Mouse (Mus musculus) cortical plate, adult 2 months (tissue): ENCODE measurements at regions not wholly inside any gene's neighbourhood (a gene's known extent, or its start where the extent isn't known, plus 50 kb on each side); places are given as distances from the start of the nearest gene placed in this dataset.

Experiments used
- H3K27ac ChIP-seq: fragments of 200-500 bp; 2 replicates; pipeline ENCODE4 v1.5.1; 2012; ENCODE audit warnings: low read length, control low read depth, inconsistent platforms; ENCODE audit not compliant: insufficient read depth
- H3K4me1 ChIP-seq: fragments of 200-500 bp; 2 replicates; pipeline ENCODE4 v1.6.1; 2011; ENCODE audit warnings: low read length; ENCODE audit not compliant: control insufficient read depth, insufficient read depth
- H3K4me3 ChIP-seq: fragments of 200-500 bp; 2 replicates; pipeline ENCODE4 v1.5.1; 2011; ENCODE audit warnings: mild to moderate bottlenecking, low read length, control low read depth; ENCODE audit not compliant: insufficient read depth
- CTCF ChIP-seq: fragments of 200-500 bp; IDR thresholded peaks from 2 replicates; pipeline ENCODE4 v1.5.1; 2011; ENCODE audit warnings: mild to moderate bottlenecking, control low read depth, low read length; ENCODE audit not compliant: insufficient read depth; ENCODE audit errors: extremely low read depth
- POLR2A ChIP-seq: fragments of 200-500 bp; IDR thresholded peaks from 2 replicates; pipeline ENCODE4 v1.6.1; 2011; ENCODE audit warnings: mild to moderate bottlenecking, low read length, control low read depth; ENCODE audit not compliant: insufficient read depth; ENCODE audit errors: extremely low read depth

GRCm38 (mm10) chr13:112178031-112178430 is 110.2 kb upstream of the Ankrd55 start:
- no peak overlapping the region for H3K27ac ChIP-seq
- TF ChIP-seq CTCF (no peak), POLR2A (no peak)
- no peak overlapping the region for H3K4me3 ChIP-seq
- no peaks in the 10 kb centered on the region for H3K4me1 ChIP-seq

- Histone ChIP-seq H3K4me1 (no peaks in the 10 kb centered on the region), H3K4me3 (no peak overlapping the region), H3K27ac (no peak overlapping the region)
- no peak for TF ChIP-seq POLR2A
- no peak for TF ChIP-seq CTCF
Measured at GRCm38 (mm10) chr13:112183996-112184395, 104.3 kb upstream of the Ankrd55 start.

GRCm38 (mm10) chr13:112185116-112185515 is 103.1 kb upstream of the Ankrd55 start:
- TF ChIP-seq POLR2A (no peak), CTCF (no peak)
- H3K27ac ChIP-seq = no peak overlapping the region
- H3K4me1 ChIP-seq = no peaks in the 10 kb centered on the region
- no peak overlapping the region for H3K4me3 ChIP-seq

GRCm38 (mm10) chr13:112187226-112187625 is 101.0 kb upstream of the Ankrd55 start:
- H3K4me3 ChIP-seq = no peak overlapping the region
- no peak overlapping the region for H3K27ac ChIP-seq
- H3K4me1 ChIP-seq = no peaks in the 10 kb centered on the region
- TF ChIP-seq POLR2A (no peak), CTCF (no peak)

- TF ChIP-seq POLR2A (no peak), CTCF (no peak)
- Histone ChIP-seq H3K27ac (no peak overlapping the region), H3K4me3 (no peak overlapping the region), H3K4me1 (no peaks in the 10 kb centered on the region)
Measured at GRCm38 (mm10) chr13:112188313-112188712, 99.9 kb upstream of the Ankrd55 start.

GRCm38 (mm10) chr13:112188741-112189476 is 99.3 kb upstream of the Ankrd55 start:
- Histone ChIP-seq H3K27ac (no peak overlapping the region), H3K4me1 (no peaks in the 10 kb centered on the region), H3K4me3 (no peak overlapping the region)
- TF ChIP-seq CTCF = no peak

GRCm38 (mm10) chr13:112189605-112190004 is 98.6 kb upstream of the Ankrd55 start:
- Histone ChIP-seq H3K27ac (no peak overlapping the region), H3K4me3 (no peak overlapping the region), H3K4me1 (no peaks in the 10 kb centered on the region)
- TF ChIP-seq CTCF = no peak
- no peak for TF ChIP-seq POLR2A

GRCm38 (mm10) chr13:112192192-112192905 is 95.9 kb upstream of the Ankrd55 start:
- Histone ChIP-seq H3K27ac (no peak overlapping the region), H3K4me3 (no peak overlapping the region), H3K4me1 (no peaks in the 10 kb centered on the region)
- no peak for TF ChIP-seq CTCF
- no peak for TF ChIP-seq POLR2A

- H3K27ac ChIP-seq = no peak overlapping the region
- no peak overlapping the region for H3K4me3 ChIP-seq
- H3K4me1 ChIP-seq = no peaks in the 10 kb centered on the region
- TF ChIP-seq POLR2A = no peak
- TF ChIP-seq CTCF = no peak
Measured at GRCm38 (mm10) chr13:112193676-112194075, 94.6 kb upstream of the Ankrd55 start.

- no peak overlapping the region for H3K27ac ChIP-seq
- no peak overlapping the region for H3K4me3 ChIP-seq
- no peaks in the 10 kb centered on the region for H3K4me1 ChIP-seq
- TF ChIP-seq POLR2A (no peak), CTCF (no peak)
Measured at GRCm38 (mm10) chr13:112194991-112195390, 93.3 kb upstream of the Ankrd55 start.
